Mouse (Mus musculus) mesoderm, embryonic 11.5 days (tissue): Measurements from ENCODE around the gene Trim28.

Source experiments
- DNase-seq: peaks from one replicate; pipeline ENCODE4 v3.0.0-alpha.2; 2012; ENCODE audit warnings: low read depth, low spot score

Gene Trim28

DNA sequence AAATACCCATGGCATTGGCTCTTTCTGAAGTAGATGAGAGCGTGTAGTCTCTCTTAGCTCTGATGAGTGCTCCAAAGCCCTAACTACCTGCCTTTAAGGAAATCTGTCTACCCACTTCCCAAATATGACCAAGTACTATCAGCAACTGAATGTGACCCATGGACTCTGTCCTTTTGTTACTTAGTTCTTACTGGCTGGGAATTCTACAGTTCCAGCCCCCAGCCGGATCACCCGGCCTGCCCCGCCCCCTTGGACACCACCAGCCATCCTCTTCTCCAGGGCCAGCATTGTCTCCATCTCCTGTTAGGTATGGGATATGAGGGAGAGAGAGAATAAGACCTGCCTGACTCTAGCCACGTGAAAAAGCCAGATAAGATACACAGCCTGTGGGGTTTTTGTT lies 861 bp upstream of the Trim28 start, which contains the start of gene Slc27a5:
TSS of gene Slc27a5 (minus strand) at position 140 of the 400 bp plus-strand sequence.
- no peak for DNase-seq

- DNase-seq = no peak
Measured at GRCm38 (mm10) chr7:13001584-13001983, 2.7 kb downstream of the Trim28 start.

DNA sequence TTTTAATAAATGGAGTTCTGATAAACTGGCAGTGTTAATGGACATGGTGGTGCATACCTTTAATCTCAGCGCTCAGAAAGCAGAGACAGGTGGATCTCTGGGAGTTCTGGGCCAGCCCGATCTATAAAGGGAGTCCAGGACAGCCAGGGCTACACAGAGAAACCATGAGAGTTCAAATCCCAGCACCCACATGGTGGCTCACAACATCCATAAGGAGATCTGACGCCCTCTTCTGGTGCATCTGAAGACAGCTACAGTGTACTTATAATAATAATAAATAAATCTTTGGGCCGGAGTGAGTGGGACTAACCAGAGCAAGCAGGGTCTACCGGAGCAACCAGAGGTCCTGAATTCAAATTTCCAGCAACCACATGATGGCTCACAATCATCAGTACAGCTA lies 4.5 kb downstream of the Trim28 start:
- no peak for DNase-seq

- DNase-seq = no peak
Measured at GRCm38 (mm10) chr7:13006011-13006410, 7.1 kb downstream of the Trim28 start.

- no peak for DNase-seq
Measured at GRCm38 (mm10) chr7:13006531-13006930, 7.6 kb downstream of the Trim28 start.

- no peak for DNase-seq
Measured at GRCm38 (mm10) chr7:13007341-13008092, 8.6 kb downstream of the Trim28 start.

DNA sequence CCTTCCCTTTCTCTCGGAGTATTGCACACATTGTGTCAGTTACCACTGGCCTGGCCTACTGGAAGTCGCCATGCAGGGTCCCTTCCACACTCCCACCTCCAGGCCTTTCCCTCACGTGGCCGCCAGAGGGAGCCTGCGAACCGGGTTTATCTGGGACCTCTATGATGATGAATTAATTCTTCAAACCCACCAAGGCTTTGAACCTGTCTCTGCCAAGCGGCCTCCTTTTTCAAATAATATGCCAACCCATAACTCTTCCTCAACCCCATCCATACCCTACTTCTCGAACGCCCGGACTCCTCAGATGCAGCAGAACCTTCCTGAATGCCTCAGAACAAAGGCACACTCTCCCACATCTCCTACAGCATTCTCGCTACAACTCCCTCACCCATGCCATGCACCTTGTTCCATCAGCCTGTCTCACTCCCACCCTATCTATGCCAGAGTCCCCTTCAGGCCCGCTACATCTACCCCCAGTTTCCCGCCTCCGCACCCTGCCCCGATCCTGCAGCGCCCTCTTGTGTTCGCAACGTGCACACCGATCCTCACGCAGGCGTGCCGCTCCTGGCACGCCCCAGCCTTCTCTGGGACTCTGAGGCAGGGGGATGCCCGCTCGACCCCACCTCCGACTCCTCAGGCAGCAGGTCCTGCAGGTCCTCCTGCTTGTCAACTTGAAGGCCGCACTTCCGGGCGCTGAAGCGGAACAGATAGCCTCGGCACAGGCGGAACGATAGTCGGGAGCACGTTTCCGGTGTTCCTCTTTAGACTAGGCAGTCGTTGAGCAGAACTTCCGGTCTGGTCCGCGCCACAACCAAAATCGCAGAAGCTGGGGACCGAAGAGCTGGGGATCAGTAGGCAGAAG lies 10.5 kb downstream of the Trim28 start:
- DNase-seq = peak; percentile 97

DNA sequence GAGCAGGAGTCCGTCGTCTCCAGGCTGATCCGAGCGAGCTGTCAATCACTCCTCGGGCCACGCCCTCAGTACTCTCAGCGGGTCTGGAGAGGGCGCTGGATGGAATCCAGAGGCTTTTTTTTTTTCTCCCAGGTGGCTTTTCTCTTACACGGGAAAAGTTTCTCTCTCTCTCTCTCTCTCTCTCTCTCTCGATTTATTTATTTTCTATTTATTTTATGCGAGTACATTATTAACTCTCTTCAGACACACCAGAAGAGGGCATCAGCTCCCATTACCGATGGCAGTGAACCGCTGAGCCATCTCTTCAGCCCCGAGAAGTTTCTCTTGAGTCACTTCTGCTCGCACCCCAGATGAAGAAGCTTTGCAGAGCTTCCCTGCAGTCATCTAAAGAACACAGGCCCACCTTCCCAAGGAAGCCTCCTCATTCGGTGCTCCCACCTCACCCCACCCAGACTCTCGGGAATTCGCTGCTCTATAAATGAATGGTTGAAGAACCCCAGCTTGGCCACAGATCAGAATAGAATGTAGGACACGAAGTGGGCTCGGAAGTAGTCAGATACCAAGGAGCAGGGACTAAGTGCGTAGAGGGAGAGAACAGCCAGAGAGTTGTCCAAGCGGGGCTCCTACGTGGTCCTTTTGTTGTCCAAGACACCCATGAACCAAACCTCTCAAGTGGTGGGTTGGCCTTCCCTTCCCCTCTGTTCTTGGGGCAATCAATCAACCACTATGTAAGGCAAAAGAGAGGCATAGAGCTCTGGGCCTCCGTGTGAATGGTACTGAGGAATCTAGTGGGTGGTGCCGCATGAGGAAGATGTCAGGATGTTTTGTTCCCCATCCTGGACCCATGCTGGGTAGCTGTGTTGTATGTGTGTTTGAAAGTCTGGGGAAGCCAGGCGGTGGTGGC lies 11.3 kb downstream of the Trim28 start, which contains the start of gene Zbtb45:
TSS of gene Zbtb45 (minus strand) at position 30 of the 904 bp plus-strand sequence.
- DNase-seq = no peak

DNA sequence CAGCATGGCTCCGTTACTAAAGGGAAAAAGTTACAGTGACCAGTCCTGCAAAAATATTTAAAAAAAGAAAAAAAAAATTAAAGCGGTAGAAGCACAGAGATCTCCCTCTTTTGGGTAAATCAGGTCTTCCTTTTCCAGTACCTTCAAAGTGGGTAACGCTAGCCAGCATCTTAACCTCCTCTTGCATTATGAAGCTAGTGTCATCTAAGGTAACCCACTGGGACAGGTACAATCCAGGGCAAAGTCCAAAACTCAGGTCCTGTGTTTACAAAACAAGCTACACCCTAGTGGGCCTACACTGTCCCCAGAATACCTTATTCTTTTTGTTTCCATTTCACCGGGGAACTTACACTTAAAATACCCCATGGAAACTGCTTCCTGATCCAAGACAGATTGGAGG lies 14.8 kb downstream of the Trim28 start:
- DNase-seq = no peak

DNA sequence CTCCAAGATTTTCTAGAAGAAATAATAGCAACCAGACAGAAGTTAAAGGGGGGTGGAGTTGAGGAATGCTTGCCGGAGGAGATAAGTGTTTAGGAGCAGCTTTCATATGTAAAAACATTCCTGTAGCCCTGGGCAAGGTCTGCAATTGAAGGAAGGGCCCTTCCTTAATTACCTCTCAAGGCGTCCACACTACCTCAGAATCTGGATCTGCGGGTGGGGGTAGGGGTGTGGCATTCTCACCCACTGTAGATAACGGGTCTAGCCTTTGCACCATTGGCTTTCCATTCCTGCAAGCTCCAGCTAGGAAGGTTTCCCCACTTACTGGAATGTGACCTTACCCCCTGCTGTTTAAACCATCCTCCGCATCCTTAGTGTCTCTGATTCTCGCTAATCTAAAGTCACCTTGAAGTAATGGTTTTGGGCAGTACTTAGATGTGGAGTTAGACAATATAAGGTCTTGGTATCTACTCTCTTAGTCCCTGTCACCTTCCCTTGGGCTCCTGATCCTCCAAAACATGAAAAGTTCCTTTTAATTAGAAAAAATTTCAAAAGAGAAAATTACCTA lies 15.4 kb downstream of the Trim28 start:
- DNase-seq = no peak

DNA sequence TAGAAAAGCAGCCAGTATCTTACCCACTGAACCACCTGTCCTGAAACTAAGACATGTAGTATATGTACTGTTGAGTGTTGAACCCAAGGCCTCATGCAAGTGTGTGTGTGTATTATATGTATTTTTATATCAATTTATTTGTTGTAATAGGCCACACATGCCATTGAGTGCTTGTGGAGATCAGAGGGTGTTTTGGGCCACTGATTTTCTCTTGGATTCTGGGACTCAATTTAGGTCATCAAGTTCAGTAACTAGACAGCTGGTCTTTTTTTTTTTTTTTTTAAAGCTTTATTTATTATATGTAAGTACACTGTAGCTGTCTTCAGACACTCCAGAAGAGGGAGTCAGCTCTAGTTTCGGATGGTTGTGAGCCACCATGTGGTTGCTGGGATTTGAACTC lies 16.3 kb downstream of the Trim28 start:
- DNase-seq = no peak

- DNase-seq = peak; percentile 92
Measured at GRCm38 (mm10) chr7:13022773-13023535, 24.0 kb downstream of the Trim28 start.

DNA sequence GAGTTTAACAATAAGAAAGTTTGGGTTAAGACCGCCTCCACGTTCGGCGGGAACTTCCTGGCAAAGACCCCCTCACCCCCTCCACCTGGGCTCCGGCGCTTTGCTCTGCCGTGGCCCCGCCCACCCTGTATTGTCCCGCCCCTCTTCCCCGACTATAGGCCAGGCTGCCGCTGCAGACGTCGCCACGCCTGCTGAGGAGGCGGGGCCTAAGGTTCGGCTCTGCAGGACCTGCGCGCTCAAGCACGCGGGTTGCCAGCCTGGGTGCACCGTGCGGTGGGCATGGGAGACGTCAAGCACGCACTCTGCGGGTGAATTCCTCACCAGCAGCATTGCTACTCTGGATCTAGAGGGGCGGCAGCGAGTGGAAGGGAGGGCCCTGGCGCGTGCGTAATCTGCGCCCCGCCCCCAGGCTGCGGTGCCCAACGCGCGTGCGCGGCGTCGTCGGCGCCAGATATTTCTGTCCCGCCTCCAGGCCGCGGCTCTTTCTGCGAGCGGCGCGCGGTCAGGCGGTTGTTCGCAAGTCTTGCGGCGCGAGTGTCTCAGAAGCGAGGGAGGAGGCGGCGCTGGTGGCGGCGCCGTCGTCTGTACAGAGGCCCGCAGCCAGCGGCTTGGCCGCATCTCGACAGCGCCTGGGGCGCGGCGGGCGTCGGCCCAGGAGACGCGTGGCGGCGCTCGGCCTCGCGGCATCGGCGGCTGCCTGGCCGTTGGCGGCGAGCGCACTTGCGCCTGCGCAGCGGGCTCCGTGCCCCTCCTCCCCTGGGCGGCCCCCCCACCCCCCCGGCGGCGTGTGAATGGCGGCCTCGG lies 25.2 kb downstream of the Trim28 start:
- peak; percentile 96 for DNase-seq

GRCm38 (mm10) chr7:13024805-13025204 lies 25.9 kb downstream of the Trim28 start:
- DNase-seq = peak; percentile 81

- no peak for DNase-seq
Measured at GRCm38 (mm10) chr7:13025511-13026112, 26.7 kb downstream of the Trim28 start.

DNA sequence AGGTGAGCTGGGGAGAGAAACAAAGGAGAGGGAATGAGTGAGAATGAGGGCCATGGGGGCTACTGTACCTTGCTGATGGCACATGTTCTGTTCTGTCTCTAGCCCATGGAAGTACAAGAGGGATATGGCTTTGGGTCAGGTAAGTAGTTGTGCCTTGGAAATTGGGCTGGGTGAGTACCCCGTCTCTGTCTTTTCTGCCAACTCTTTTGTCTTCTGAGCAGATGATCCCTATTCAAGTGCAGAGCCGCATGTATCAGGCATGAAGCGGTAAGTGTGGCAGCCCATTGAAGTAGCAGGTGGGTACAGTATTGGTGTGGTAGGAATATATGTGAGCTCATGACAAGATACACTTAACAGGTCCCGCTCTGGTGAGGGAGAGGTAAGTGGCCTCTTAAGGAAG lies 30.1 kb downstream of the Trim28 start:
- DNase-seq = no peak

- DNase-seq = no peak
Measured at GRCm38 (mm10) chr7:13031069-13031468, 32.2 kb downstream of the Trim28 start.

DNA sequence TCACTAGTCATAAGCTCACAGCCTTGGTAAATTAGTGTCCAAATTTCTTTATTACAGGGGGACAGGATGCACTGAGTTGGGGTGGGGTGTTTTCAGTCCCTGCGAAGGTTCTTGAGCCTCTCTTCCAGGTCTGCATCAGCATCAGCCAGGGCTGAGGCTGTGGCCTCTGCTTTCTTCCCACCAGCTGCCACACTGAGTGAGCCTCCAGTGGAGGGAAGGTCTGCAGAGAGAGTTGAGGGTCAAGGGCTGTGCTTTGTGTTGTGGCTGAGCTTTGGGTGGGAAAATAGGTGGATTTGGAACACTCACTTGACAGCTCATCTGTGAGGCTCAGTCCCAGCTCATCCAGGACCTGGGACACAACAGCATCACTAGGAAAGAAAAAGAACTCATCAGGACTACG lies 33.1 kb downstream of the Trim28 start:
- no peak for DNase-seq

DNA sequence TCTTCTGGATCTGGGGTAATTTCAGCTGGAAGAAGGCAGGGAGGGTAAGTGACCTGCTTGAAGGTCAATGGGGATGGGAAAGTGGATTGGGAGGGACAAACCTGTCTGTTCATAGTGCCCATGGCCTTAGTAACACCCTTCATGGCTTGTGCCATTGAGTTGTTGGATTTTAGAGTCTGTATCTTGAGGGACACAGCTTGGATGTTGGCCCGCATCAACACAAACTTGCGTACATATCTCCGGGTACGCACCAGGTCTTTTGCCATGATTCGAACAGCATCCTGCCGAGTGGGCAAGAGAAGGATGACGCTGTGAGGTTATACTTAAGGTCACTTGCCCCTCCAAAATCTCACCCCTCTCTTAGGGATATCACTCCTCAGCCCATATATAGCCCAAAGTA lies 33.6 kb downstream of the Trim28 start:
- no peak for DNase-seq
